Mouse (Mus musculus): ENCODE data around the gene Fam114a1. TPM values are rescaled to one million over a fixed set of nuclear protein-coding genes. Genes with fewer than 3 reads are reported as not detected.

Fam114a1 gene
- polyA plus RNA-seq, 1 experiment from 2014 or later = 14.5 TPM

MicroRNAs within 50 kb of the gene (microRNA counts, 519-probe panel; counts per million panel counts)
- microRNA mmu-miR-574-3p = 1,837 counts per million, percentile 60 among the panel's probes with 10 or more counts
- 188 counts per million, percentile 57 among the panel's probes with 10 or more counts for microRNA mmu-miR-574-5p

Small RNA genes within 50 kb of the gene (microRNA-seq; reads per million reads assigned to microRNA genes)
- gene Mir574 = 59.8 reads per million, percentile 43 among the genes with 10 or more reads in this experiment

Other genes with a start within 250 kb of the Fam114a1 start
- 55.0 and 55.2 TPM in 2 replicates for gene Klf3, start 166.7 kb upstream of the Fam114a1 start, polyA plus RNA-seq (2016; fragmentation: Nextera tagmentation; extraction: Ambion mirVana)
- 0.31 and 0.35 TPM in 2 replicates for gene Tlr1, start 36.5 kb upstream of the Fam114a1 start, polyA plus RNA-seq (2016; fragmentation: Nextera tagmentation; extraction: Ambion mirVana)
- 0.19 and 0.30 TPM in 2 replicates for gene Tlr6, start 10.0 kb upstream of the Fam114a1 start, polyA plus RNA-seq (2016; fragmentation: Nextera tagmentation; extraction: Ambion mirVana)
- gene Tmem156, start 122.1 kb downstream of the Fam114a1 start, polyA plus RNA-seq (2016; fragmentation: Nextera tagmentation; extraction: Ambion mirVana) = 0.16 TPM in 1 of 2 replicates, not detected in the other
- gene Klhl5, start 137.5 kb downstream of the Fam114a1 start, polyA plus RNA-seq (2016; fragmentation: Nextera tagmentation; extraction: Ambion mirVana) = 10.4 and 13.0 TPM in 2 replicates
- gene Wdr19, start 229.6 kb downstream of the Fam114a1 start, polyA plus RNA-seq (2016; fragmentation: Nextera tagmentation; extraction: Ambion mirVana) = 11.1 and 12.1 TPM in 2 replicates